Mouse (Mus musculus): Measurements from ENCODE around the gene Tacc2.

GRCm38 (mm10) chr7:130564596-130564995 is 12.6 kb upstream of the Tacc2 start:
- TF ChIP-seq POLR2A (IDR thresholded peaks at IDR 0.05; ENCODE audit: low read depth, low read length) (no peak), CTCF (conservative IDR thresholded peaks at IDR 0.05; ENCODE audit: insufficient read depth, insufficient read length, low read depth, low read length) (no peak)

All from kidney, adult 2 months (tissue).